Mouse (Mus musculus): ENCODE data around the gene Ube2v1.

- TF ChIP-seq CTCF (IDR thresholded peaks at IDR 0.05; ENCODE audit: insufficient read depth, low read length) = no peak
- no peak for TF ChIP-seq POLR2A (IDR thresholded peaks at IDR 0.05; ENCODE audit: borderline replicate concordance, extremely low read depth, low read depth, low read length)
These were observed 67.2 kb downstream of the Ube2v1 start for GRCm38 (mm10) chr2:167564551-167565311.

All from lung, adult 2 months (tissue).